Mouse (Mus musculus) lung, postnatal 0 days (tissue): ENCODE measurements around the gene C1qbp.
A peak's percentile ranks its signal among the peaks of the same experiment; 100 is the strongest.

Source experiments
- CTCF ChIP-seq: IDR thresholded peaks from 2 replicates; pipeline ENCODE4 v1.5.1; 2016; ENCODE audit warnings: antibody characterized with exemption, mild to moderate bottlenecking
- EP300 ChIP-seq: IDR thresholded peaks from 2 replicates; pipeline ENCODE4 v1.6.1; 2016; ENCODE audit warnings: antibody characterized with exemption, mild to moderate bottlenecking, control low read depth

- TF ChIP-seq EP300 (peak; percentile 65), CTCF (no peak)
Measured at GRCm38 (mm10) chr11:71007831-71008230, 25.0 kb upstream of the C1qbp start.
